Mouse (Mus musculus): ENCODE measurements at regions not wholly inside any gene's neighbourhood (a gene's known extent, or its start where the extent isn't known, plus 50 kb on each side); places are given as distances from the start of the nearest gene placed in this dataset.
A peak's percentile ranks its signal among the peaks of the same experiment; 100 is the strongest.

- no peak for DNase-seq
Observed at GRCm38 (mm10) chr10:92225071-92225470, 497.1 kb downstream of the Nedd1 start.

- DNase-seq = no peak
Observed at GRCm38 (mm10) chr10:92219310-92219709, 502.9 kb downstream of the Nedd1 start.

GRCm38 (mm10) chr10:92170856-92171255 lies 551.4 kb downstream of the Nedd1 start:
- DNase-seq = no peak

GRCm38 (mm10) chr10:92166057-92166456 lies 556.2 kb downstream of the Nedd1 start:
- no peak for DNase-seq

- DNase-seq = peak; percentile 31 to 35
Observed at GRCm38 (mm10) chr10:92164991-92165390, 557.2 kb downstream of the Nedd1 start.

GRCm38 (mm10) chr10:92164648-92164960 lies 557.6 kb downstream of the Nedd1 start:
- peak in 1 of 2 experiments; percentile 14 for DNase-seq

- peak; percentile 13 to 30 for DNase-seq
Observed at GRCm38 (mm10) chr10:92163851-92164647, 558.2 kb downstream of the Nedd1 start.

- peak; percentile 28 for DNase-seq
Observed at GRCm38 (mm10) chr10:92163071-92163504, 559.1 kb downstream of the Nedd1 start.

- DNase-seq = peak; percentile 60 to 66
Observed at GRCm38 (mm10) chr10:92162473-92163011, 559.7 kb downstream of the Nedd1 start.

- peak; percentile 26 to 33 for DNase-seq
Observed at GRCm38 (mm10) chr10:92161501-92161900, 560.7 kb downstream of the Nedd1 start.

GRCm38 (mm10) chr10:92146263-92146662 lies 576.0 kb downstream of the Nedd1 start:
- DNase-seq = no peak

- DNase-seq = no peak
Observed at GRCm38 (mm10) chr10:92135521-92135920, 586.7 kb downstream of the Nedd1 start.

- DNase-seq = no peak
Observed at GRCm38 (mm10) chr10:92112790-92113189, 609.4 kb downstream of the Nedd1 start.

- DNase-seq = peak; percentile 51 to 52
Observed at GRCm38 (mm10) chr10:92106331-92106730, 615.9 kb downstream of the Nedd1 start.

GRCm38 (mm10) chr10:92103887-92104286 lies 618.3 kb downstream of the Nedd1 start:
- no peak for DNase-seq

- no peak for DNase-seq
Observed at GRCm38 (mm10) chr10:92102755-92103154, 619.5 kb downstream of the Nedd1 start.

- no peak for DNase-seq
Observed at GRCm38 (mm10) chr10:92097562-92097961, 624.7 kb downstream of the Nedd1 start.

- DNase-seq = no peak
Observed at GRCm38 (mm10) chr10:92097081-92097480, 625.1 kb downstream of the Nedd1 start.

GRCm38 (mm10) chr10:92091480-92092395 lies 630.5 kb downstream of the Nedd1 start:
- DNase-seq = no peak

- DNase-seq = no peak
Observed at GRCm38 (mm10) chr10:92082111-92082510, 640.1 kb downstream of the Nedd1 start.

GRCm38 (mm10) chr10:92081199-92081598 lies 641.0 kb downstream of the Nedd1 start:
- DNase-seq = no peak

GRCm38 (mm10) chr10:92079421-92079820 lies 642.8 kb downstream of the Nedd1 start:
- DNase-seq = no peak

- peak; percentile 35 to 58 for DNase-seq
Observed at GRCm38 (mm10) chr10:92077291-92077690, 644.9 kb downstream of the Nedd1 start.

Measured in cerebellum, postnatal 10 days (tissue).